Mouse (Mus musculus) midbrain, embryonic 14.5 days (tissue): ENCODE measurements around the gene Med29. TPM values are rescaled to one million over a fixed set of nuclear protein-coding genes. Genes with fewer than 3 reads are reported as not detected.
A peak's percentile ranks its signal among the peaks of the same experiment; 100 is the strongest.

Experiments used
- ATAC-seq: fragments of 200-750 bp; cut with Nextera tagmentation; 2 replicates; pipeline ENCODE4 v1.8.0; 2017; ENCODE audit warnings: moderate number of reproducible peaks, moderate library complexity; ENCODE audit not compliant: low FRiP score, low TSS enrichment
- DNase-seq: peaks from one replicate; pipeline ENCODE4 v3.0.0-alpha.2; 2015
- H3K27ac ChIP-seq: fragments of 300-500 bp; sonication (generic); replicated peaks from 2 replicates; pipeline ENCODE4 v1.5.1; 2014; ENCODE audit warnings: mild to moderate bottlenecking, low read depth, low read length, moderate library complexity
- H3K27me3 ChIP-seq: fragments of 300-500 bp; sonication (generic); 2 replicates; pipeline ENCODE4 v1.6.1; 2014; ENCODE audit warnings: low read length, control low read depth, mixed read lengths; ENCODE audit not compliant: control insufficient read depth, insufficient read depth
- H3K36me3 ChIP-seq: fragments of 300-500 bp; sonication (generic); 2 replicates; pipeline ENCODE4 v1.6.1; 2014; ENCODE audit warnings: low read length, control low read depth; ENCODE audit not compliant: control insufficient read depth, insufficient read depth
- H3K4me1 ChIP-seq: fragments of 300-500 bp; sonication (generic); 2 replicates; pipeline ENCODE4 v1.6.1; 2014; ENCODE audit warnings: mild to moderate bottlenecking, antibody characterized with exemption, low read length, control low read depth; ENCODE audit not compliant: control insufficient read depth, insufficient read depth
- H3K4me2 ChIP-seq: fragments of 300-500 bp; sonication (generic); 2 replicates; pipeline ENCODE4 v1.6.1; 2014; ENCODE audit warnings: mild to moderate bottlenecking, low read length, moderate library complexity
- H3K4me3 ChIP-seq: fragments of 300-500 bp; sonication (generic); replicated peaks from 2 replicates; pipeline ENCODE4 v1.5.1; 2014; ENCODE audit warnings: low read depth, low read length
- H3K9ac ChIP-seq: fragments of 300-500 bp; sonication (generic); replicated peaks from 2 replicates; pipeline ENCODE4 v1.6.1; 2014; ENCODE audit warnings: mild to moderate bottlenecking, low read length, moderate library complexity
- H3K9me3 ChIP-seq: fragments of 300-500 bp; sonication (generic); 2 replicates; pipeline ENCODE4 v1.6.1; 2016; ENCODE audit warnings: low read length, control low read depth, mixed read lengths; ENCODE audit not compliant: control insufficient read depth
- WGBS: fragments of 180-500 bp; shearing (Covaris S2); extraction: QIAGEN DNeasy Blood & Tissue Kit; methylation state at CpG from one replicate; pipeline ENCODE4 v1.1.7; 2014; 5-methylcytosine and 5-hydroxymethylcytosine counted together
- polyA plus RNA-seq: library from polyadenylated mRNA; unstranded; fragments of >200 nt; fragmentation: Nextera tagmentation; extraction: Ambion mirVana; gene quantifications from 2 replicates; pipeline ENCODE4 v1.2.1, GENCODE M21; 2014

Med29 gene
- polyA plus RNA-seq, 1 experiment from 2014 or later, result 38.3 TPM

DNA sequence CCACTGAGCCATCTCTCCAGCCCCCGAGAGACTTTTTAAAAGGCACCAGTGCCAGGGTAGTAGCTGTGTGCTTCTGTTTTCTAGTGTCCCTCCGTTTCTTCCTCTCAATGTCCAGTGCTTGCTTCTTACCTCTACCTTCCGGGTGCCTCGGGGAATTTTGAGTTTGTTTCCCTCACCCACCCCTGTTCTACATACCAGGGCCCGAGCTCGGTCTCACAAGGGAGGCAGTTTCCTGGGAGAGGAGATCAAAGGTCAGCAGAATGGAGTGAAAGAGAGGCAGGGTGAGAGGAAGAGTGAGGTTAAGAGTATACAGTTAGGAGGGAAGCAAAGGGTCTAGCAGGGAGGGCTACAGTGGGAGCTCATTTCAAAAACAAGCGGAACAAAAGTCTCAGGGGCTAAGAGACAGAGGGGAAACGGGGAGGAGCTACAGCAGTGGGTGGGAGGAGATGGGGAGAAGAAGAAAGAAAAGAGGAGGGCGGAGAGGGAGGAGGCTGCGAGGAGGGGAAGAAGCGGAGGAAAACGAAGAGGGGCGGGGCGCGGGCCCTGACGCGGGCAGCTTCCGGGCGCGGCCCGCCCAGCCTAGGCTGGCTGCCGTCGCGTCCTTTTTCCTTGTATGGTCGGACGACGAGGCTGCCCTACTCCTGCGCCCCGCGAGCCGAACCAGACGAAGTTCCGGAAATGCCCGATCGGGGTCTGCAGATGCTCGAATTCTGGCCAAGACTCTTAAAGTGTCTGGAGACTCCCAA lies 17.2 kb downstream of the Med29 start:
- Histone ChIP-seq H3K27ac (peak overlapping the region; percentile 69), H3K9me3 (no peaks in the 10 kb centered on the region), H3K4me1 (peaks cover 26% of the 10 kb centered on the region), H3K4me3 (peak overlapping the region; percentile 36), H3K36me3 (no peaks in the 10 kb centered on the region), H3K9ac (peak overlapping the region; percentile 59), H3K4me2 (peak overlapping the region; percentile 69), H3K27me3 (no peaks in the 10 kb centered on the region)
- under 1% methylated on average over 35 of the region's 36 CpGs for WGBS
- DNase-seq (peak; percentile 89), ATAC-seq (peak; percentile 37)

DNA sequence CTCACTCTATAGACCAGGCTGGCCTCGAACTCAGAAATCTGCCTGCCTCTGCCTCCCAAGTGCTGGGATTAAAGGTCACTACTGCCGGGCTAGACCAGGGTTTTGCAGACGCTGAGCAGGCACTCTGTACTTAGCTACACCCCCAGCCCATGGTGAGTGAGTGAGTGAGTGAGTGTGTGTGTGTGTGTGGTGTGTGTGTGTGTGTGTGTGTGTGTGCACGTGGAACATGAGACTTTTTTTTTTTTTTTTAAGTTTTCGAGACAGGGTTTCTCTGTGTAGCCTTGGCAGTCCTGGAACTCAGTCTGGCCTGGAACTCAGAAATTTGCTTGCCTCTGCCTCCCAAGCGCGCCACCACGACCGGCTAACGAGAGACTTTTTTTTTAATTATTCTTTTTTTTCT lies 17.9 kb downstream of the Med29 start:
- 82% methylated on average over 10 of the region's 10 CpGs for WGBS
- no peak overlapping the region for H3K9ac ChIP-seq
- DNase-seq (no peak), ATAC-seq (no peak)
- H3K4me1 ChIP-seq, result peaks cover 32% of the 10 kb centered on the region
- H3K9me3 ChIP-seq, result no peaks in the 10 kb centered on the region
- H3K4me3 ChIP-seq, result no peak overlapping the region
- H3K4me2 ChIP-seq, result no peak overlapping the region; the same call in 1 of the 2 replicates
- no peaks in the 10 kb centered on the region for H3K27me3 ChIP-seq
- no peak overlapping the region for H3K27ac ChIP-seq
- no peaks in the 10 kb centered on the region for H3K36me3 ChIP-seq

DNA sequence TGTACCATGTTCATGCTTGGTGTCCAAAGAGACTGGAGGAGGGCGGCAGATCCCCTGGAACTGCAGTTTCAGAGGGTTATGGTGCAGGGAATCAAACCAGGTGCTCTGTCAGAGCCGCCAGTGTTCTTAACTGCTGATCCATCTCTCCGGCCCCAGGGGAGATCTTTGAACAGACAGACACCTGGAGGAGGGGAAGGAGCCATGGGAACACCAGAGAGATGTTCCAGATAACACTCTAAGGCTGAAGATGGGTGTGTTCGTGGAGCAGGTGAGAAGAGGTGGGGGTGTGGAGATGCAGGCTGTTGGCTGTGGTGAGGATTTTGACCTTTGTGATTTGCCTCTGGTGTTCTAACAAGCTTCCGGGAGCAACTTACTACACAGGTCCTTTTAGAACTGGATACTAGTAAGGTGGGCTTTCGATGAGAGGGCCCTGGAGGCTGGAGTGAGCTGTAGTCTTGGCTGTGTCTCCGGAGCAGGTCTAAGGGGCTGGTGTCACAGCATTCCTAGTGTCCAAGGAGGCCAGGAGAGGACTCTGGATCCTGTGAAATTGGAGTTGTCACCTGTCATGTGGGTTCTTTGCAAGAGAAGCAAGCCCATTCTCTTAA lies 18.5 kb downstream of the Med29 start:
- DNase-seq (no peak), ATAC-seq (no peak)
- no peaks in the 10 kb centered on the region for H3K9me3 ChIP-seq
- H3K4me3 ChIP-seq, result no peak overlapping the region
- no peaks in the 10 kb centered on the region for H3K27me3 ChIP-seq
- 85% methylated on average over 7 of the region's 7 CpGs for WGBS
- no peak overlapping the region for H3K9ac ChIP-seq
- no peaks in the 10 kb centered on the region for H3K36me3 ChIP-seq
- peaks cover 27% of the 10 kb centered on the region for H3K4me1 ChIP-seq
- no peak overlapping the region for H3K27ac ChIP-seq
- H3K4me2 ChIP-seq, result no peak overlapping the region

DNA sequence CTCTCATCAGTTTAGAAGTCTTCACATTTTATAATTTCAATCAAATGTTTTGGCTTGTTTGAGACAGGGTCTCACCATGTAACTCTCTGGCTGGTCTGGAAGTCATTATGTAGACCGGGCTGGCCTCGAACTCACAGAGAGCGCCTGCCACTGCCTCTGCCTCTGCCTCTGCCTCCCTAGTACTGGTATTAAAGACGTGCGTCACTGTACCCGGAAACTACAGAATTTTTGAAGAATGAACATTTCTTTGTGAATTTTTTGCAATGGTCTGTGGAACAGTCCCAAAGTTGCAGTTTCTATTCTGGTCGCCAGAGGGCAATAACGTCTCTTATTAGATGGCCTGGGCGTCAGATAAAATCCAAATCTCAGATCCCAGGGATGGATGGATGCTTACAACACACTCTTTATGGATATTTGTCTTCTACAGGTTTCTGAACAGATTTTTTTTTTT lies 19.4 kb downstream of the Med29 start:
- H3K36me3 ChIP-seq, result peaks cover 7% of the 10 kb centered on the region; the same call in 1 of the 2 replicates
- peak; percentile 22; the same call in 1 of the 2 replicates for ATAC-seq
- H3K9ac ChIP-seq, result no peak overlapping the region

DNA sequence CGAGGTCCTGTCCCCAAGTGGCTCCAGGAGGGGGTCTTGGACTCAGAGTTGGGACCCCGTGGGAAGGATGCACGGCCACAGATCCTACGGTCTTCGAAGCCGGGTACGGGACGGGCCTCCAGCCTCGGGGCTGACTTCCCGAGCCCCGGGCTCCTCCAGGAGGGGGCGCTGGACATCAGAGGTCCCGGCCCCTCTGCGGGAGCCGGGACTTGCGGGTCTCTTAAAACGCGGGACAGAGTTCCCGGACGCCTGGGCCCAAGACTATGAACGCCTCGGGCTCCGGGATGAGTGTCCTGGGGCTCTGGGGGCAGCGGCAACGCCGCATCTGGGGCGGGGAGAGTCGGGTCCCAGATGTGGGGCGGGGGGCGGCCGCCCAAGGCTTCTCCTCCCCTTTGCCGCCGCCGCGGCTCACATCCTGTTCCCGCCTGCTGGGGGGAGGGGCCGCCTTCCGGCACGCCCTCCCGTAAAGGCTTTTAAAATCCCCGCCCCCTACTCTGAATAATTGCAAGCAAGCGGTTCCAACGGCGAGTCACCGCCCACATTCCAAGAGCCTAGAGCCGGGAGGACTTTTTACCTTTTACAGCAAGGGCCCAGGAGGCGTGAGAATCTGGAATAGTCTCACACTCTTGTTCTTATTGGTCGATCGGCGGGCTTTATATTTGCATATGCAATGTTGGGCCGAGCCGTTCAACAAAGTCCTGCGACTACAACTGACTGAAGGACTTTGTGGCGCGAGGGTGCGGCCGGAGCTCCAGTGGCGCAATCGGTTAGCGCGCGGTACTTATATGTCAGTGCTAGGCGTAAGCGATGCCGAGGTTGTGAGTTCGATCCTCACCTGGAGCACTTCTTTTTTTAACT lies 20.0 kb downstream of the Med29 start, which contains the start of gene Plekhg2:
Gene Plekhg2, minus strand, starts transcription at position 349 of the 858 bp plus-strand sequence.
- Histone ChIP-seq H3K36me3 (peaks cover 13% of the 10 kb centered on the region; the same call in 1 of the 2 replicates), H3K4me2 (peak within 1 kb of the TSS; percentile 92), H3K4me1 (peaks cover 27% of the 10 kb centered on the region), H3K9ac (peak within 1 kb of the TSS; percentile 69), H3K4me3 (peak within 1 kb of the TSS; percentile 73), H3K9me3 (no peaks in the 10 kb centered on the region), H3K27me3 (no peaks in the 10 kb centered on the region), H3K27ac (peak within 1 kb of the TSS; percentile 83)
- under 1% methylated on average over 66 of the region's 66 CpGs for WGBS
- ATAC-seq, result peak; percentile 80
- DNase-seq, result peak; percentile 97

More for the DNA sequence above, 19.4 kb downstream of the Med29 start:
- peak; percentile 94 for DNase-seq
- Histone ChIP-seq H3K4me1 (peaks cover 27% of the 10 kb centered on the region), H3K27me3 (no peaks in the 10 kb centered on the region), H3K27ac (no peak overlapping the region), H3K4me3 (peak overlapping the region; percentile 73), H3K4me2 (peak overlapping the region; percentile 92), H3K9me3 (no peaks in the 10 kb centered on the region)
- 1% methylated on average over 9 of the region's 9 CpGs for WGBS

DNA sequence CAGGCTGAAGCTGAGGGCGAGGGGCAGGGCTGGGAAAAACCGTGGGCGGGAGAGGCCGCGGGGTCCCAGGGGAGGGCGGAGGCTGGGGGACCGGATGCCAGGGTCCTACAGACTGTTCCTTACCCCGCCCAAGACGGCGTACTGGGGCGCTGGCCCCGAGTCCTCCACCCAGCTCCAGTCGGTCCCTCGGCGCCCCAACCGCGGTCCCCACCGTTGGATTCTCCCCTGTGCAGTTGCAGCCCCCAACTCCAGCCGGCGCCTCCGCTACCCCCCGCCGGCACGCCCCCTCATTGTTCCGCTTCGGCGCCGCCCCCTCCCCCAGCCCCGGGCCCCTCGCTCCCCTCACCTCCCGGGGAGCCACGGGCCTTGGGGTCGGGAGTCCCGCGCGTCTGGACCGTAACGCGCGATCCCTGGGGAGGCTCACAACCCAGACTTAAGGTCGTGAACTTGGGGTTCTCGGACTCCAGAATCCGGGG lies 21.0 kb downstream of the Med29 start:
- Histone ChIP-seq H3K27me3 (no peaks in the 10 kb centered on the region), H3K4me3 (peak overlapping the region; percentile 73), H3K9ac (peak overlapping the region; percentile 69), H3K27ac (peak overlapping the region; percentile 83), H3K36me3 (peaks cover 22% of the 10 kb centered on the region), H3K4me1 (peaks cover 26% of the 10 kb centered on the region), H3K9me3 (no peaks in the 10 kb centered on the region), H3K4me2 (peak overlapping the region; percentile 92)
- under 1% methylated on average over 42 of the region's 43 CpGs for WGBS
- ATAC-seq, result no peak
- DNase-seq, result peak; percentile 68

DNA sequence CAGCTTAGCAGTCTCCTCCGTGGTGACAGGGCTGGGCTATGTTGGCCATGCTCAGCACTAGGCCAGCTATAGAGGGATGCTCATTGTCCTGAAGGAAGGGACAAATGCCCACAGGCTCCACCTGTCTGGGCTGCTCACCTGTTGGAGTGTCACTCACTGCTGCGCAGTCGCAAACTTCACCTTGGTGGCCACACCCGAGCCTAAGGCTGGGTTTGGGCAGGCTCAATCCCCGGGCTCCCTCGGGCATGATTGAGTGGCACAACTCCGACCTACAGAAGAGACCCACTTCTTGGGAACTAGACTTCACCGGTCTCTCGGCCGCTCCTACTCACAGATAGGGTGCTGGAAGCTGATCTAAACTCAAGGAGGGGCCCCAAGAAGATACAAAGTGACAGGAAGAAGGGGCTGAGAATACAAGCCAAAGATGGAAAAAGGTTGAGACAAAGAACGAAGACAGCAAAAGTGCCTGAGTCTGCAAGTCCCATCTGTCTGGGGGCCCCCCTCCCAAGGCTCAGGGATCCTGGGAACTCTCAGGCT lies 21.5 kb downstream of the Med29 start:
- peaks cover 21% of the 10 kb centered on the region for H3K4me1 ChIP-seq
- WGBS, result 6% methylated on average over 11 of the region's 11 CpGs
- peaks cover 26% of the 10 kb centered on the region for H3K36me3 ChIP-seq
- H3K27ac ChIP-seq, result peak overlapping the region; percentile 83
- H3K9ac ChIP-seq, result peak overlapping the region; percentile 69
- DNase-seq, result no peak
- no peaks in the 10 kb centered on the region for H3K9me3 ChIP-seq
- peak overlapping the region; percentile 73 for H3K4me3 ChIP-seq
- no peak for ATAC-seq
- H3K4me2 ChIP-seq, result peak overlapping the region; percentile 92
- H3K27me3 ChIP-seq, result no peaks in the 10 kb centered on the region

DNA sequence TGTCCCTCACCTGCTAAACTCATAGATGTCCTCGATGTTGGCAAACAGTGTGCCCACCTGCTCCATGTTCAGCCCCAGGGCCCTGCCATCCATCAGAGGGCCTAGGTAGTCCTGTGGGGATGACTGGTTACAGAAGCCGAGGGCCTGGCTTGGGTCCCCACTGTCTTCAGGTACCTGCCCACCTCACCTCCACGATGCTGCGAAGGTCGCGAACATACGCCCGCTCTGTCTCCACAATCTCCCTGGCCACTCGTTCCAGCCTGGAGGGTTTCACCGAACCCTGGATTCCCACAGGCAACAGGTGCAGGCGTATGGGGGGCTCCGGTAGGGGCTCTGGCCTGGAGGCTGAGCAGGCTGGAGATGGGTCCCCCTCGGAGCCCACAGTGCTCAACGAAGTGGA lies 22.5 kb downstream of the Med29 start:
- Histone ChIP-seq H3K4me2 (peak overlapping the region; percentile 92), H3K27ac (no peak overlapping the region), H3K27me3 (no peaks in the 10 kb centered on the region), H3K9ac (no peak overlapping the region), H3K9me3 (no peaks in the 10 kb centered on the region), H3K4me3 (peak overlapping the region; percentile 73; the same call in 1 of the 2 replicates), H3K4me1 (peaks cover 17% of the 10 kb centered on the region; the same call in 1 of the 2 replicates), H3K36me3 (peaks cover 26% of the 10 kb centered on the region)
- ATAC-seq (no peak), DNase-seq (no peak)
- 93% methylated on average over 14 of the region's 14 CpGs for WGBS
